Mouse (Mus musculus) heart, adult 18-20 months (tissue): ENCODE results near the gene Rph3a. TPM values are rescaled to one million over a fixed set of nuclear protein-coding genes. Genes with fewer than 3 reads are reported as not detected.
"Not testable (repeated sequence)": the region's sequence is repeated elsewhere in the genome, so short reads cannot be mapped to it uniquely, and the experiment has no call there.

Source experiments
- DNase-seq, 2 experiments: peaks; one replicate each; pipeline ENCODE4 v3.0.0; 2021 to 2022; ENCODE audit warnings: mixed read lengths in 1 of 2
- total RNA-seq, 2 experiments: library from RNA; stranded (reverse); gene quantifications; 2 replicates each; pipeline ENCODE4 v1.2.3; 2021

The Rph3a gene
- total RNA-seq, 2 experiments from 2014 or later, result not detected

- DNase-seq, result no peak
Measured at GRCm38 (mm10) chr5:120908196-120908920, 101.5 kb downstream of the Rph3a start.

DNA sequence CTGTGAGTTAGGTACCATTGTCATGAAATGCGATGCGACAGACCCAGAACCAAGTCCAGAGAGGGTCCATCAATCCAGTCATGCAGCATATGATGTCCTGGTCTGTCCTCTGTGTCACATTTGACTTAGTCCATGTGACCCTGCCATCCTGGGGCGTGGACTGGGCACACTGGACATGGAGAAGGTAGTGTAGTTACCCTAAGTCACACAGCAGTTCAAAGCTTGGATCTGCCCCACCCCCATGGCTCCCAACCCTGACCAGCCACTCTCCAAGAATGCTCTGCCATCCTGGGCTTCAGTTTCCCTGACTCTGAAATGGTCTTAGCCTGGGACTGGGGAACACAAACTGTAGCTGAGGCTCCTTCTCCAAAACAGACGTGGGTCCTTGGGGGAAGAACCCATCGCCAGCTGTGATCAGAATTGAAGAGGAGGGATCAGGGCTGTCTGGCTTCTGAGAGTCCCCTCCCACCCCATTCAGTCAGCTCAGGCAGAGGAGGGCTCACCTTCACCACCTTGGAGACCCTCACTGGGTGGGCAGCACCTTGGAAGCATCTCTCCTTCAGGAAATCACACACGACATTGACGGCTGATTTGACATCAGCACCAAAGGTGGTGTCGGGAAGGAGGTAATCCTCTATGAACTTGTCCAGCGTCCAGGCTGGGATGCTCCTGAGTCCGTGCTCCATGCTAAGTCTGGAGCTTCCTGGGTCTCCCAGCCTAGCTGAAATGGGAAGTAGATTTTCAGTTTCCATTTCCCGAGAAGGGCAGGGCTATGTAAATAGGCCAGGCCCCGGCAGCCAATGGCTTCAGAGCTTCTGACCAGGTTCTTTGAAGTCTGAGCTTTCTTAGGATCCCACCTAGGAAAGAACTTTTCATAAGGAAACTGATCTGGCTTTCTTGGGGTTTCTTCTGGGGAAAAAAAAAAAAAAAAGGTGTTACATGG is 102.8 kb downstream of the Rph3a start, which contains the start of gene Oas1a:
TSS of gene Oas1a (minus strand) at position 731 of the 943 bp plus-strand sequence.
- DNase-seq, result peak in 1 of 2 experiments; percentile 32

GRCm38 (mm10) chr5:120902056-120902455 is 107.8 kb downstream of the Rph3a start:
- no peak for DNase-seq

DNA sequence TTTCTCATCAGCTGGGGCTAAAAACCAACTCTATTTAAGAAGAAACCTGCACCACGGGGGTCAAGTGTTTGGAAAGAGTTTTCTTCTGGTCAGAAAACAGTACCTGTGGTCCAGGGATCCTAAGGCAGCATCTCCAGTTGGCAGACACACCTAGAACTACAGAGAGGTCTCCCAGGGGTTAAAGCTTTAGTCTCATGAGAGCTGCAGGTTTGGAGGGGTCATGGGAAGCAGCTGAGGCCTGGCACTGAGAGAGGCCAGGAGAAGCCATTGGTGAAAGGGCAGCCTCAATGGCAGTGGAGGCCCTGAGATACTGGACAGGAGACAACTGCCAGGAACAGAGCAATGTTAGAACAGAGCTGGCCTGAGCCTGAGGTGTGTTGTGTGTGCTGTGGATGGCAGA is 109.2 kb downstream of the Rph3a start:
- no peak for DNase-seq

DNA sequence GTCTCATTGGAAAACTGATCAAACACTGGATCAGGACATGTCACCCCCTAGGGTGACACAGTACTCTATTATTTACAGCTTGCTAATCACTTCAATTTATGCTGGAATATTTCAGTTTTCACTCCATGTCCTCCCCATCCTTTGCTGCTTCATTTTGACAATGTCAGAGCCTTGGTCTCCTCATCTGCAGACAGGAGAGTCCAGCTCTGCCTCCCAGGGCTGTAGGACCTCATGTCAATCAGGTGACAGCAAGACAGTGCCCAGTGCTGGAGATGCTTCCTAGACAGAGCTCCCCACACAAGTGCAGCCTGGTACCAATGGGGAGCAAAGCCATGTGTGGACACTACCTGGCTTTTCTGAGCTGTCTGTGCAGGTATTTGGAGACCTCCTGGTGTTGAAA is 111.2 kb downstream of the Rph3a start:
- no peak for DNase-seq

DNA sequence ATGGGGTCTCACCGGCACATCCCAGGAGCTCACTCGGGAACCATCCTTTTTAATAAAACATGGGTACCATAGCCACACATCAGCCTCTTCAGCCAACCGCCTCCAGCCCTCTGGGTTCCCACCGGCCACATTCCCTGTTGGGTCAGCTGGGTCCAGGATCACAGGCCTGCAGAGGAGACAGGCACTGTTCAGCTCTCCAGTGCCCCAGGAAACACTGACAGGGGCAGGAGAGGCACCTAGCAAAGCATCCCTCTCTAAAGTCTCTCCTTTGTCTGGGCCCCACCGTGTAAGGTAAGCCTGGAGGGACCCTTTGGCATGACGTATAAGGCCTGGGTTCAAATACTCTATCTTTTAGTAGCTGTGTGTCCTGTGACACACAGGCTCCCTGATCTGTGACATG is 111.6 kb downstream of the Rph3a start:
- no peak for DNase-seq

DNA sequence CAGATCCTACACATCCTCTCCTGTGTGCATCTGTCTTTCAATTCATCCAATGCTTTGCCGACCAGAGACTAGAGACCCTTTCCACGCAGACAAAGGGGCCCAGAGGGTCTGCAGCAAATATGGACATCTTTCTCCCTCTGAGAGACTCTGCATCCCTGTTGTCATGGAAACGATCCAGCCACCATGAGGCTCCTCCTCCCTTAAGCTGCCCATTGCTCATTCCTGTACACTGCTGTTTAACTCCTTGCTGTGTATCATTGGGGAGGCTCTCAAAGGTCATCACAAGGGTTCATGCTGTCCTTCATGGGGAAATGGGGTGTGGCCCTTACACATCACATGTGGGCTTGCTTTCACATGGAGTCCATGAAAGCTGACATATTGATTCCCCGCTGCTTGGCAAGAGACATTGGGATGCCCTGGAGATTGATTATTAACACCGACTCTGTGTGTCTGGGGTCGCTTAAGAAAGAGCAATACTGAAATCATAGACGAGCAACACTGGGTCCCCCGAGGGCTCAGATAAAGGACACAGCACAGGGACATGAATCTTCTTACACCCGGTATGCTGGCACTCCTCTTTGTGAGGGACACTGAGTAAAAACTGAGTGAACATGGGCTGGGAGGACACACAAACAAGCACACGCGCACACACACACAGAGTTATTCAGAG is 114.5 kb downstream of the Rph3a start:
- no peak for DNase-seq

GRCm38 (mm10) chr5:120894692-120895091 is 115.2 kb downstream of the Rph3a start:
- DNase-seq, result not testable (repeated sequence)

GRCm38 (mm10) chr5:120893866-120894265 is 116.0 kb downstream of the Rph3a start:
- not testable (repeated sequence) for DNase-seq

GRCm38 (mm10) chr5:120892243-120892660 is 117.6 kb downstream of the Rph3a start:
- DNase-seq, result no peak

DNA sequence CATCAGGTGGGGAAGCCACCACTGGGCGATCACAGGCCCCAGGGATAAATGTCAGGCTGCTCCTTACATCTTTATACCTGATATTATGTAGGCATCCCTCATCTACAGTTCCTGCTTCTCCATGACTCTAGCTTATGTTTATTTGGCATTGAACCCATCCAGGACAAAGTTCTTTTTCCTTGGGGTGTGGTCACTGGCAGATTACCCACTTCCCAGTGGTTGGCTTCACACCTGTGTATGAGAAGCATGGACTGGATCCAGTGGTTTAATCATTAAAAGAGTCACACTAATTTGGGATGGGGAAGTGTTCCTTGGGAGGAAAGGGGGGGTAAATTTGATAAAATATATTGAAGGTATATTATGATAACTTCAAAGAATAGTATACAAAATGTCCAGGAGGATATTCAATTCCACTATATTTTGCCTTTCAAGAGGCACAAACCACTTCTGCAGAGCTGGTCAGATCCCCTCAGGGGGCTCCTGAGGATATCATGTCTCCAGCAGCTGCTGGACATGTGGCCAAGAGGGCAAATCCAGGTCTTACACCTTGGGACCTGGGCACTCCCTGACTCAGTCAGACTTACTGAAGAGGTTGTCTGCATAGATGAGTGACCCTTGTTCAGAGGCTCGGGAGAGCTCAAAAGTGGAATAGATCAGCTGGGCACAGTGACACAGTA is 118.2 kb downstream of the Rph3a start:
- DNase-seq, result not testable (repeated sequence)

DNA sequence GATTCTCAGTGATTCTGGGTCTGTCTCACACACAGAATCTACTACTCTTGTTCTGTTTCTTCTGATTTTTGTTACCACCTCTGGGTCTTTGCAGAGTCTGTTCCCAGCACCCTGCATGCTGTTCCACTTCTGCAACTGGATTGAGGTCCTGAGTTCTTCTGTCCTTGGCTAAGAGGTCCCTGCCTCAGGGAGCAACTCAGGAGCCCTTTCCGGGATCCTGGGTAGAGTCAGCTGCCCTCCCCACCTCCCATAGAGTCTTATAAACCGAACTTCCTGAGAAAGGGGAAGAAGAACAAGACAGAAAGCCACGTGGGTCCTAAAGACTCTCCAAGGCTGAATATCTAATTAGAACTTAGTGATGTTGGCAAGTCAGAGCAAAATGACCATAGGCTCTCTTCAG is 118.9 kb downstream of the Rph3a start:
- no peak for DNase-seq

Other genes with a start within 250 kb of the Rph3a start
- gene Oas3, start 232.4 kb downstream of the Rph3a start, total RNA-seq, result under 1 TPM in 1 of 2 experiments, not detected in 1; 0.05 TPM
- gene Oas1e, start 214.6 kb downstream of the Rph3a start, total RNA-seq, result not detected
- gene Oas1c, start 197.6 kb downstream of the Rph3a start, total RNA-seq, result under 1 TPM; 0.22 to 0.36 TPM
- not detected for gene Oas1f, start 162.7 kb downstream of the Rph3a start, total RNA-seq
- gene Oas1h, start 148.7 kb downstream of the Rph3a start, total RNA-seq, result not detected
- not detected for gene Oas1g, start 122.5 kb downstream of the Rph3a start, total RNA-seq
- 1 to 10 TPM in 1 of 2 experiments, under 1 TPM in 1; 0.82 to 1.1 TPM for gene Oas1a, start 102.6 kb downstream of the Rph3a start, total RNA-seq
- not detected for gene Oas1d, start 95.6 kb downstream of the Rph3a start, total RNA-seq
- 100 to 1,000 TPM; 172 to 174 TPM for gene Ptpn11, start 181.3 kb upstream of the Rph3a start, total RNA-seq
- gene Rpl6, start 194.4 kb upstream of the Rph3a start, total RNA-seq, result 100 to 1,000 TPM; 479 to 585 TPM
- 10 to 100 TPM; 23.2 to 23.4 TPM for gene Hectd4, start 210.1 kb upstream of the Rph3a start, total RNA-seq